Mouse (Mus musculus) embryonic facial prominence, embryonic 15.5 days (tissue): Measurements from ENCODE around the gene Nif3l1. TPM values are rescaled to one million over a fixed set of nuclear protein-coding genes. Genes with fewer than 3 reads are reported as not detected.

ENCODE experiments used
- ATAC-seq: fragments of 200-750 bp; cut with Nextera tagmentation; 2 replicates; pipeline ENCODE4 v1.8.0; 2017; ENCODE audit warnings: low read depth, moderate TSS enrichment; ENCODE audit not compliant: insufficient number of reproducible peaks, low FRiP score, low TSS enrichment
- H3K27ac ChIP-seq: fragments of 300-500 bp; sonication (generic); replicated peaks from 2 replicates; pipeline ENCODE4 v1.5.1; 2015; ENCODE audit warnings: mild to moderate bottlenecking, inconsistent platforms
- H3K27me3 ChIP-seq: fragments of 300-500 bp; sonication (generic); 2 replicates; pipeline ENCODE4 v1.6.1; 2015; ENCODE audit warnings: inconsistent platforms
- H3K36me3 ChIP-seq: fragments of 300-500 bp; sonication (generic); 2 replicates; pipeline ENCODE4 v1.6.1; 2015; ENCODE audit warnings: mild to moderate bottlenecking, inconsistent platforms
- H3K4me1 ChIP-seq: fragments of 300-500 bp; sonication (generic); 2 replicates; pipeline ENCODE4 v1.6.1; 2015; ENCODE audit warnings: inconsistent platforms
- H3K4me2 ChIP-seq: fragments of 300-500 bp; sonication (generic); replicated peaks from 2 replicates; pipeline ENCODE4 v1.6.1; 2015; ENCODE audit warnings: mild to moderate bottlenecking, inconsistent platforms
- H3K4me3 ChIP-seq: fragments of 300-500 bp; sonication (generic); replicated peaks from 2 replicates; pipeline ENCODE4 v1.5.1; 2015; ENCODE audit warnings: mild to moderate bottlenecking, inconsistent platforms
- H3K9ac ChIP-seq: fragments of 300-500 bp; sonication (generic); 2 replicates; pipeline ENCODE4 v1.6.1; 2015; ENCODE audit warnings: inconsistent platforms
- H3K9me3 ChIP-seq: fragments of 300-500 bp; sonication (generic); replicated peaks from 2 replicates; pipeline ENCODE4 v1.6.1; 2016; ENCODE audit warnings: inconsistent platforms
- WGBS: fragments of 180-500 bp; shearing (Covaris S2); methylation state at CpG from one replicate; pipeline ENCODE4 v1.1.7; 2015; 5-methylcytosine and 5-hydroxymethylcytosine counted together
- polyA plus RNA-seq: library from polyadenylated mRNA; unstranded; fragments of >200 nt; fragmentation: Nextera tagmentation; extraction: Ambion mirVana; gene quantifications from 2 replicates; pipeline ENCODE4 v1.2.1, GENCODE M21; 2015

The Nif3l1 gene
- polyA plus RNA-seq, 1 experiment from 2014 or later, result 44.5 TPM

DNA sequence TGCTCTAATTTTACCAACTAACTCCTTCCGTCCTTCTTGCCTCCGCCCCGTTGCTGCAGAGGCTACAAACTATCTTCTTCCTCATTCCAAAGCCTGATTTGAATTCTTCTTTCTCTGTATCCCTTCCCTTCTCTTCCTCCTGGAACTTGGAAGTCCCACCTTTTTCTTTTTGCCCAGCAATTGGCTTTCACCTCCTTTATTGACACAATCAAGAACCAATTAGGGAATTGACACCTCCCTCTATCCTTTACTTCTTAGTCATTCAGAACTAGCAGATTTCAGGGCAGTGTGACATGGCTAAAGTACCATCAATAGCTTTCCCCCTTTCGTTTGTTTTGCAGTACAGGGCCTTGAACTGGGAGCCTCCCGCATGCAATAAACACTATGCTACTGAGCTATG is 13.2 kb downstream of the Nif3l1 start:
- Histone ChIP-seq H3K4me3 (no peak overlapping the region), H3K27me3 (no peaks in the 10 kb centered on the region), H3K9me3 (no peaks in the 10 kb centered on the region), H3K27ac (no peak overlapping the region), H3K9ac (no peak overlapping the region), H3K36me3 (peaks cover 90% of the 10 kb centered on the region), H3K4me1 (no peaks in the 10 kb centered on the region), H3K4me2 (no peak overlapping the region)
- 86% methylated on average over 5 of the region's 5 CpGs for WGBS
- ATAC-seq, result no peak

DNA sequence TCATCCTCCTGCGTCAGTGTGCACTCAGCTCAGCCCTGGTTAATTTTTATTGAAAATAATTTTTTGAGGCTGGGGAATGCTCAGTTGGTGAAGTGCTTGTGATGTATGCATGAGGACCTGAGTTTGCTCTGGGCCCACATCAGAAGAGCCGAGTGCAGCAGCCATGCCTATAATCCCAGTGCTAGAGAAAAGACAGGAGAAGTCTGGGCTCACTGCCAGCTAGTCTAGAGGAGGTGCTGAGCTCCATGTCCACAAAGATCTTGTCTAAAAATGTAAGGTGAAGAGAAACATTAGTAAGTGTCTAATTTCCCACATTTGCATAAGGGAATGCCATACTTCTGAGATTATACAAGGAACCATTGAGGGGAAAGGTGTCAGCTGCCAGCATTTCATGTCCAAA is 13.9 kb downstream of the Nif3l1 start:
- 63% methylated on average over 2 of the region's 2 CpGs for WGBS
- no peak for ATAC-seq
- Histone ChIP-seq H3K9ac (no peak overlapping the region), H3K27ac (no peak overlapping the region), H3K36me3 (peaks cover 90% of the 10 kb centered on the region), H3K9me3 (no peaks in the 10 kb centered on the region), H3K4me3 (no peak overlapping the region), H3K4me1 (no peaks in the 10 kb centered on the region), H3K27me3 (no peaks in the 10 kb centered on the region), H3K4me2 (no peak overlapping the region)

DNA sequence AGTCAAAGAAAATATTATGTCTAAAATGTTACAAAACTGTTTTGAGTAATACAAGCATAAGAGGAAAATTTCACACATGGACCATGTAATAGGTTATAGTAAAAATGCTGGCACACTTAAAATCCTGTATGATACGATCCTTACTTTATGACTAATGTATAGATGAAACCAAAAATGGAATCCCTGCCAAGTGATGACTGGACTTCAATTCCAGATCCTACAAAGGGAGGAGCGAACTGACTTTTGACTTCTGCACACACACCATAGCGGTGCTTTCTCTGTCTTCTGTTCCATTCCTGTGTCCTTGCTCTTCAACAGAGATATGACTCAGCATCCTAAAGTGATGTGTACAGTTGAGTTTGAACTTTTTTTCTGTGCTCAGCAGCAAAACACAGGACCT is 15.6 kb downstream of the Nif3l1 start:
- Histone ChIP-seq H3K4me2 (no peak overlapping the region), H3K27me3 (no peaks in the 10 kb centered on the region), H3K9ac (no peak overlapping the region), H3K9me3 (no peaks in the 10 kb centered on the region), H3K4me1 (no peaks in the 10 kb centered on the region), H3K36me3 (peaks cover 89% of the 10 kb centered on the region), H3K4me3 (no peak overlapping the region), H3K27ac (no peak overlapping the region)
- ATAC-seq, result no peak
- 90% methylated on average over 3 of the region's 3 CpGs for WGBS

DNA sequence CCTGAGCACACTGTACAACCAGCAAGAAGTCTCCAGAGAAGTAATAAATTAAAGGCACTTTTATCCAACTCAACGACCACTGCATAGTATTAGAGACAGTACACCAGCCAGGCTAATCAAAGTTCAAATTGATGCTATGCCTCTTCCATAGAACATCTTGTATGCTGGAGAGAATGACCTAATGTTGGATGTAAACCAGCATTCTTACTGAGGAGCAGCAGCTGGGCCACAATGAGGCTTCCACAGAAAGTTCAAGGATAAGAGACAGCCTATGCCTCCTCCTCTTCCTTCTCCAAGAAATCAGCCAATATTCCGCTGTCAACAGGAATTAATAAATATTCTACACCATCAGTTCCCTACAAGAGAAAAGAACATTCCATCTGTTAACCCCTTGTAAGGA is 19.0 kb downstream of the Nif3l1 start:
- Histone ChIP-seq H3K4me3 (no peak overlapping the region), H3K4me2 (no peak overlapping the region), H3K9me3 (no peaks in the 10 kb centered on the region), H3K27ac (no peak overlapping the region), H3K9ac (no peak overlapping the region), H3K4me1 (no peaks in the 10 kb centered on the region), H3K36me3 (peaks cover 76% of the 10 kb centered on the region), H3K27me3 (no peaks in the 10 kb centered on the region)
- ATAC-seq, result no peak
- WGBS, result 74% methylated on average over 2 of the region's 2 CpGs

DNA sequence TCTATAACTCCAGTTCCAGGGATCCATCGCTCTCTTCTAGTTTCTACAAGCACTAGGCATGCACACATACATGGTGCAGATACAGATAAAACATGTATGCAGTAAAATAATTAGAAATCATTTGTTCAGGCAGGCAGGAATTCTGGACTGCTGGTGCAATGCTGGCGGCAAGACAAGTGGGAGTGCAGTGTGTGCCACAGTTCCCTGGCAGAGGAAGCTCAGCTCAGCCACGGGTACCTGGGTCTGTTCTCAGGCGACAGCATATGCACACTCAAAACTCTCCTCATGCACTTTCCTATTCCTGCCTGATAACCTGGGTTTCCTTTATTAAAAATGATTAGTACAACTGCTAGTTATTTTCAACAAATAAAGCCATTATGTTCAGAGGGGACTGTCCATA is 20.1 kb downstream of the Nif3l1 start:
- 92% methylated on average over 4 of the region's 4 CpGs for WGBS
- ATAC-seq, result no peak
- Histone ChIP-seq H3K4me2 (no peak overlapping the region), H3K36me3 (peaks cover 80% of the 10 kb centered on the region), H3K27me3 (no peaks in the 10 kb centered on the region), H3K4me3 (no peak overlapping the region), H3K27ac (no peak overlapping the region), H3K9ac (no peak overlapping the region), H3K9me3 (no peaks in the 10 kb centered on the region), H3K4me1 (no peaks in the 10 kb centered on the region)

DNA sequence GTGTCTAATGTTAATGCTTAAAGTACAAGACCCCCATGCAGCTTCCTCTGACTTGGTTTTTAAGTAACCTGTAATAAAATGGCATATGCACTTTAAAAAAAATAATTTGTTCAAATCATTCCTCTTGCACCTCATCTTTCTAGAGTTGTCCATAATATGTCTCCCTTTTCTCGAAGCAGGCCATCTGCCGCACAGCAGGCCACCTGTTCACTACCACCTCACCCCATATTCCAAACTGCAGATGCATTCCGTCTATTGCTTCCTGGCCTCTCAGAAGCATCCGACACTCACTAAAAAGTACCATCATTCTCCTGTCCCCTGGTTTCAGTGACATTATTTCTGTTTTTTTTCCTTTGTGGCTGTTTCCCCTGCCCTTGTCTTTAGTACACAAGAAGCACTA is 20.6 kb downstream of the Nif3l1 start:
- 92% methylated on average over 4 of the region's 4 CpGs for WGBS
- no peak for ATAC-seq
- H3K9ac ChIP-seq, result no peak overlapping the region
- no peaks in the 10 kb centered on the region for H3K27me3 ChIP-seq
- no peak overlapping the region for H3K27ac ChIP-seq
- H3K9me3 ChIP-seq, result no peaks in the 10 kb centered on the region
- no peak overlapping the region for H3K4me2 ChIP-seq
- H3K4me1 ChIP-seq, result no peaks in the 10 kb centered on the region
- peaks cover 77% of the 10 kb centered on the region for H3K36me3 ChIP-seq
- no peak overlapping the region for H3K4me3 ChIP-seq

DNA sequence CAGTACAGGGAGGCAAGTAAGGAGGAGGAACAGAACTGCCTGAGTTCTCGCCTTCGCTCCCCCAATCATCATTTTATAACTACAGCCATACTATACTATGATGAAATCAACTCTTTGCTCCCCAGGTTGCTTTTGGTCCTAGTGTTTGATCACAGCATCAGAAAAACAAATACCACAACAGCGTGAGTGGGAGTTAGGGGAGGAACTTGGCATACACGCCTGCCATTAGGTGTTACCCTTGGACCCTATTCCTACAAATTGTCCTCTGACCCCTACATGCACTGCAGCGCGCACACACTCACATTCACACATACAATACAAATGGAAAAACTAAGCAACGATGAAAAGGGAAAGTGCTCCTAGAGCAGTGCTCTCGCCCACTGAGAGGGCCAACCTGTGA is 30.7 kb downstream of the Nif3l1 start:
- Histone ChIP-seq H3K9me3 (no peaks in the 10 kb centered on the region), H3K4me1 (no peaks in the 10 kb centered on the region), H3K4me3 (no peak overlapping the region), H3K36me3 (peaks cover 71% of the 10 kb centered on the region), H3K9ac (no peak overlapping the region), H3K27ac (no peak overlapping the region), H3K4me2 (no peak overlapping the region), H3K27me3 (no peaks in the 10 kb centered on the region)
- no peak for ATAC-seq
- 90% methylated on average over 8 of the region's 8 CpGs for WGBS

DNA sequence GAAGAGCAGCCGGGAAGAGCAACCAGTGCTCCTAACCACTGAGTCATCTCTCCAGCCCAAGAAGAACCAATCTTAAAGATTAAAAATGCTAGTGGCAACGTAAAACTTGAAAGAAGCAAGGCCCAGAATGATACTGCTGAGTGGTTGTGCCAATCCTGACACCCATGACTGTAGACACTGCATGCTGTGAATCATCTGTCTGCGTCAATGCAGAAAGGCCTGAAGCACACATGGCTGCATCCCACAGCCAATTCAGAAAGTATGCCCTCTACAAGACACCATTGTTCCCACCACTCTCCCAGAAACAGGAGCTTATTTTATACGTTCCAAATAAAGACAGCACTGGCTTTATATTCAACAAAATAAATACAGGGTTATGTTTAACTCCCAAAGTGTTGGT is 37.7 kb downstream of the Nif3l1 start:
- Histone ChIP-seq H3K36me3 (peaks cover 48% of the 10 kb centered on the region), H3K9ac (no peak overlapping the region), H3K4me3 (no peak overlapping the region), H3K27me3 (no peaks in the 10 kb centered on the region), H3K4me1 (no peaks in the 10 kb centered on the region), H3K27ac (no peak overlapping the region), H3K9me3 (no peaks in the 10 kb centered on the region), H3K4me2 (no peak overlapping the region)
- no peak for ATAC-seq
- 91% methylated on average over 4 of the region's 4 CpGs for WGBS

DNA sequence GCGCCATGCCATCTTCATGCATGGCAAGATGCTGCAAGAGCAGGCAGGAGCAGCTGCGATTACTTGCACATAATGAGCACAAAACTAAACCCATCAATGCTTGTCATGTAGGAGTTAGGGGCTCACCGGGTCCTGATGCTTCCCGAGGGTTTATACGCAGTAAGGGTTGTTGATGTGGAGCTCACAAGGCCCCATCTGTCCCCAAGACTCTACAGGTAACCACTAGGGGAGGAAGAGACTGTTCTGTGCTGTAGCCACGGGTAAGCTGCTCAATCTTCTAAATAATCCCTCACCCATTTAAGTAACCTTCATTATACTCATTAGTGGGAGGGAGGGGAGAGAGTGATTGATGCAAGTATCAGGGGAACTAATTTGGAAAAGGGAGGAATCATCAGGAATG is 50.7 kb downstream of the Nif3l1 start:
- Histone ChIP-seq H3K4me1 (no peaks in the 10 kb centered on the region), H3K27me3 (no peaks in the 10 kb centered on the region), H3K9me3 (no peaks in the 10 kb centered on the region), H3K27ac (no peak overlapping the region), H3K4me3 (no peak overlapping the region), H3K36me3 (peaks cover 71% of the 10 kb centered on the region), H3K9ac (no peak overlapping the region), H3K4me2 (no peak overlapping the region)
- peak; percentile 63 for ATAC-seq
- WGBS, result 92% methylated on average over 6 of the region's 6 CpGs

DNA sequence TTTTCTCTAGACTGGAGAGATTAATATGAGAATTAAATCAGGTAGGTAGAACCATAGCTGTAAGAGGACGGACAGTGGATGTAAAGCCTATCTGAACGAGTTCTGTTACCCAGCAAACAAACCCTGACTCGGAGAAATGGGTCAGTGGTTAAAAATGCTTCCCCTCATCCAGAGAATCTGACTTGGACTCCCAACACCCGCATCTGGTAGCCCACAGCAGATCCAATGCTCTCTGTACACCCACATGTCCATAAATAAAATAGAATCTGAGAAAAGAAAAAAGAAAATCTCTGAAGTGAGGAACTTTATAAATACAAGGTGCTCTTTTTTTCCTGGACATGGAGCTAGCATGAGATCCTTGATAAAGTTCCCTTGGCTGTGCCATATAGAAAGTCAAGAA is 52.7 kb downstream of the Nif3l1 start:
- Histone ChIP-seq H3K27me3 (no peaks in the 10 kb centered on the region), H3K9ac (no peak overlapping the region), H3K27ac (no peak overlapping the region), H3K4me3 (no peak overlapping the region), H3K9me3 (no peaks in the 10 kb centered on the region), H3K4me2 (no peak overlapping the region), H3K4me1 (no peaks in the 10 kb centered on the region), H3K36me3 (peaks cover 54% of the 10 kb centered on the region)
- 95% methylated on average over 4 of the region's 4 CpGs for WGBS
- no peak for ATAC-seq

DNA sequence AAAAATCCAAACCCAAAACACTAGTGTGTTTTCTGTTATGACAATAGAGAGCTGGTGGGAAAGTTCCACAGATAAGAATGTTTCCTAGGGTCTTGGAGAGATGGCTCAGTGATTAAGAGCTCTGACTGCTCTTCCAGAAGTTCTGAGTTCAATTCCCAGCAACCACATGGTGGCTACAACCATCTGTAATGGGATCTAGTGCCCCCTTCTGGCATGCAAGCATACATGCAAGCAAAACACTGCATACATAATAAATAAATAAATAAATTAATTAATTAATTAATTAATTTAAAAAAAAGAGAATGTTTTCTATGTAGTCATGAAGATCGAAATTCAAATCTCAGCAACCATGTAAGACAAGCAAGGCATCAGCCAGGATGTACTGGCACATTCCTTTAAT is 53.8 kb downstream of the Nif3l1 start:
- no peaks in the 10 kb centered on the region for H3K27me3 ChIP-seq
- peaks cover 6% of the 10 kb centered on the region for H3K4me1 ChIP-seq
- WGBS, result 100% methylated on average over 1 of the region's 1 CpGs
- H3K36me3 ChIP-seq, result peaks cover 49% of the 10 kb centered on the region
- H3K4me2 ChIP-seq, result no peak overlapping the region
- H3K27ac ChIP-seq, result no peak overlapping the region
- H3K4me3 ChIP-seq, result no peak overlapping the region
- H3K9ac ChIP-seq, result no peak overlapping the region
- no peak for ATAC-seq
- no peaks in the 10 kb centered on the region for H3K9me3 ChIP-seq

DNA sequence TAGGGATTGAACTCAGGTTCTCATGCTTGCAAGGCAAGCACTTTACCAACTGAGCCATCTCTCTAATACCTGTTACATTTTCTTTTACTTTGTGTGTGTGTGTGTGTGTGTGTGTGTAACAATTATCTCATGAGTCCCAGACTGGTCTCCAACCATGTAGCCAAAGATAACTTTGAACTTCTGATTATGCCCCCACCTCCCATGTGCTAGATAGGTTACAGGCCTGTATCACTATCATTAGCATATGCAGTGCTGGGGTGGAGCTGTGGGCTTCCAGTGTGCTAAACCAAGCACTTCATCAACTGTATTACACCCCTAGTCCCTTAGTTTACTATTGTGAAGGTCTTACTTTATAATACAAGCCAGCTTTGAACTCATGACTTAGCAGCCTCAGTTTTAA is 58.2 kb downstream of the Nif3l1 start:
- Histone ChIP-seq H3K4me3 (0 out of 2 replicates have a peak overlapping the region, but pooled peaks have one; percentile 88), H3K27me3 (no peaks in the 10 kb centered on the region), H3K9ac (no peak overlapping the region), H3K27ac (no peak overlapping the region), H3K4me2 (0 out of 2 replicates have a peak overlapping the region, but pooled peaks have one; percentile 67), H3K9me3 (peaks cover 14% of the 10 kb centered on the region), H3K36me3 (peaks cover 29% of the 10 kb centered on the region), H3K4me1 (peaks cover 10% of the 10 kb centered on the region)
- no peak for ATAC-seq
